Mouse (Mus musculus): ENCODE results near the gene BC049762.

BC049762 gene

DNA sequence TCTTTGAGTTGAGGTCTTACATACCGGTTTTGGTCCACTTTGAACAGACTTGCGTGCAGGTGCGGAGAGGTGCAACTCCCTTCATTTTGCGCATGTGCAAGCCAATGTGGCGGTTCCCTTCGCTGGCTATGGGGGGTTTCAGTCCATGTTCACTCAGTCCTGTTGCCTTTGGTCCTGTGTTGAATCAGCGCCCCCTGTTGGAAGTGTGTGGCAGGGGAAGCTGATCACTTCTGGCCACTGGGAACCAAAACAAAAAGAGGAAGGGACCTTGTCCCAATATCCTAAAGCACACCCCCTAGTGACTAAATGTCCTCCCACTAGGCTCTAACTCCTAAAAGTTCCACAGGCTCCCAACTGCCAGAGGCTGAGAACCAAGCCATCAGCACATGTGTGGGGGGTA lies 48.8 kb downstream of the BC049762 start:
- DNase-seq: no peak

DNA sequence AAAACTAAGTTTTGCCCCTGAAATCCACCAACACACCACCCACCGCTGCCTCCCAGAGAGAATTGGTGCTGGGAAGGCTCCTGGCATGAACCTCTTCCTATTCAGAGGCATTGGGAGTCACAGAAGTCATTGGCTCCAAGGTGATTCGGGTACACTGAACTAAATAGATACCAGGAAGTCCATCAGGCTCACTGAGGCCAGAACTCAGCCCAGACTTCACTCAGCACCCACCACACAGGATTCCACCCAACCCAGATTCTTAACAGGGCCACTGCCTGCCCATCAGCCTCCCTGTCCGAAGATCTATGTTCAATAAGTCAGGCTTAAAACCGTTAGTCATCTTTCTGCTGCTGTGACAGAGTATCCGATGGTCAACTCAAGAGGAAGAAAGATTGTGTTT lies 51.4 kb downstream of the BC049762 start:
- no peak for DNase-seq

DNA sequence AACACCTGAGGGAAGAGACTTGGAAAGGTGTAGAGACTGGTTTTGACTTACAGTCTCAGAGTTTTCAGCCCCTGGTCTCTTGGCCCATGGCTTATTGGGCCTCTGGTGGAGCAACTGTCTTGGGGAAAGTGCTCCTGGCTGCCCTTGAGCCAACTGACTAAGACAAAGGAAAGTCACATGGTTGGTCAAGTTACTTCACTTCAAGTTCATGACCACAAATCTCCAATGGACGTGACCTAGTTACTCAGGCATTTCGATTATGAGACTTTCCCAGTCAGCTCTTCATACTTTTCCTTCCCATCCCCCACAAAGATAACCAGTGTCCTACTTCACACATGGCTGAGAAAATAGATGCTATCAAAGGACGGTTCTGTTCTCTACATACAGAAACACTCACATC lies 55.1 kb downstream of the BC049762 start:
- DNase-seq: no peak
